Mouse (Mus musculus): ENCODE measurements around the gene Fam169b. TPM values are rescaled to one million over a fixed set of nuclear protein-coding genes. Genes with fewer than 3 reads are reported as not detected.

Fam169b gene
- polyA plus RNA-seq, 1 experiment from 2014 or later, result 0.49 TPM

GRCm38 (mm10) chr7:68345963-68346362, 72.3 kb downstream of the Fam169b start:
- Histone ChIP-seq H3K27me3 (no peaks in the 10 kb centered on the region), H3K4me1 (no peaks in the 10 kb centered on the region), H3K4me3 (replicated peaks) (no peak overlapping the region), H3K9ac (no peak overlapping the region), H3K36me3 (replicated peaks) (no peaks in the 10 kb centered on the region), H3K4me2 (no peak overlapping the region), H3K27ac (no peak overlapping the region), H3K9me3 (no peaks in the 10 kb centered on the region)
- WGBS, result 82% methylated on average over 10 of the region's 10 CpGs
- ATAC-seq (ENCODE audit: low FRiP score), result no peak

DNA sequence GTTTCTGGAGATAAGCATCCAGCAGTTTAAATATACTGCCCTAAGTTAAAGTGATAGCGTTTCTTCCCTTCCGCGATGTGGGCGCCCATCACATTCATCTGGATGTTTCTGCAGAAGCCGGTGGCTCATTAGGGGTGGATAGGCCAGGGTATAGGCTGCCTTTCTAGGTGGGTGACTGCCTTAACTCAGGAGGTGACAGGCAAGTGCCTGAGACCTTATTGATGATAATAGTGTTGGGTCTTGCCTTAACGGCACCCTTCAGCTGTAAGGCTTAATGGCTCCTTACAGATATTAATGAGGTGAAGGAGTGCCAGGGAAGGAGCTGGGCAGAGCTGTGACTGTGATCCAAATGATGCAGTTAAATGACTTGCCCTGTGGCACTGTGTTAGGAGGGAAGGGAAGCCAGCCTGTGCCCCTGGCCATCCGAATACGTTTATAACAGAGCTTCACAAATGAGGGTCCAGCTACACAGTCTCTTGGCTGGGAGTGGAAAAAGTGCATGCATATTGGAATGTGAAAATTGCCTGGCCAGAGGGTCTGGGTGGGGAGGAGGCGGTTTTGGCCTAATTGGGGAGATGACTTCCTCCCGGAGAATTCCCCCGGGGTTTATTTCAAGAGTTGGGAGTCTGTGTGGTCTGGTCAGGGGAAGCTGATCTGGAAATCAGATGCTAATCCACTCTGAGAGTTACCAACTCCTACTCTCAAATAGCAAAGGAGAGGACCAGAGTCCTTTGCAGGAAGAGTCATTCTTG, 81.9 kb downstream of the Fam169b start:
- Histone ChIP-seq H3K27ac (no peak overlapping the region), H3K36me3 (replicated peaks) (no peaks in the 10 kb centered on the region), H3K27me3 (peaks cover 12% of the 10 kb centered on the region; the same call in 1 of the 2 replicates), H3K4me1 (no peaks in the 10 kb centered on the region; the same call in 1 of the 2 replicates), H3K9ac (no peak overlapping the region), H3K4me3 (replicated peaks) (no peak overlapping the region), H3K4me2 (no peak overlapping the region), H3K9me3 (no peaks in the 10 kb centered on the region)
- 61% methylated on average over 11 of the region's 11 CpGs for WGBS
- no peak for ATAC-seq (ENCODE audit: low FRiP score)

DNA sequence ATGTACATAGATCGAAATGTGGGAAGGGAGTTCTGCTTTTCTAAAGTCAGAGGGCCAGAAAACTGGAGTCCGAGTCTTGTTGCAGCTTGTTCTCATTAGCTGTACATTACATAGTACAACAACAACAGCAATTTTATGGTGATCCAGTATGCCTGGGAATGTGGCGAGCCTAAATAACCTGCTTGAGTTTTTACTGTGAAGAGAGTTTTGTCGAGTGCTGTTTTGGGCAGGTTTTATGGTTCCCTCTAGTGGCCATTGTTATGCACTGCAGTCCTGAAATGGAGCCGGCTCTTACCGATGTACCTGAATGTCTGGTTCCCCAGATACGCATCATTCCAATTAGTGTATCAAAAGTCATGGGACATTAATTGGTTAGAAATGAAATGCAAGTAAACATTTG, 83.8 kb downstream of the Fam169b start:
- H3K36me3 ChIP-seq (replicated peaks), result no peaks in the 10 kb centered on the region
- H3K4me1 ChIP-seq, result no peaks in the 10 kb centered on the region; the same call in 1 of the 2 replicates
- no peak overlapping the region for H3K27ac ChIP-seq
- 26% methylated on average over 7 of the region's 7 CpGs for WGBS
- no peak for ATAC-seq (ENCODE audit: low FRiP score)
- no peaks in the 10 kb centered on the region for H3K9me3 ChIP-seq
- H3K27me3 ChIP-seq, result peaks cover 12% of the 10 kb centered on the region; the same call in 1 of the 2 replicates
- no peak overlapping the region for H3K4me3 ChIP-seq (replicated peaks)
- no peak overlapping the region for H3K4me2 ChIP-seq
- no peak overlapping the region for H3K9ac ChIP-seq

DNA sequence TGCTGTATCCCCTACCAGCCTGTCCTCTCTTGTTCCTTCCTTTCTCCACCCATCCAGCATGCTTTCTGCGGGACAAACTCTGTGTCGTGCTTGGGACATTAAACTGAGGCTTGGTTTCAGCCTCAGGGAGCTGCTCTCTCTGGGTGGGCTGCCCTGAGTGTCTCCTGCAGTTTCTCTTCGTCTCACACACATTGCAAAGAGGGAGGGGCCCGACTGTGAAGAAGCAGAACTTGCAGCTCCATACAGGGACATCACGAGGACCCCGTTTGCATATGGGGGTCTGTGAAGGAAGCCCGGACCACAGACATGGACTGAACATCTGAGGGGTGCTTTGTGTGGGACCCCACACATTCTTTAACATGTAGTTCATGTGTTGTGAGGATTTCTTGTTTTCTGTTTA, 89.0 kb downstream of the Fam169b start:
- H3K9me3 ChIP-seq, result no peaks in the 10 kb centered on the region
- H3K9ac ChIP-seq, result no peak overlapping the region
- H3K4me1 ChIP-seq, result no peaks in the 10 kb centered on the region
- no peak overlapping the region for H3K4me2 ChIP-seq
- H3K36me3 ChIP-seq (replicated peaks), result no peaks in the 10 kb centered on the region
- H3K4me3 ChIP-seq (replicated peaks), result no peak overlapping the region
- peaks cover 12% of the 10 kb centered on the region; the same call in 1 of the 2 replicates for H3K27me3 ChIP-seq
- WGBS, result 77% methylated on average over 7 of the region's 7 CpGs
- no peak for ATAC-seq (ENCODE audit: low FRiP score)
- no peak overlapping the region for H3K27ac ChIP-seq

DNA sequence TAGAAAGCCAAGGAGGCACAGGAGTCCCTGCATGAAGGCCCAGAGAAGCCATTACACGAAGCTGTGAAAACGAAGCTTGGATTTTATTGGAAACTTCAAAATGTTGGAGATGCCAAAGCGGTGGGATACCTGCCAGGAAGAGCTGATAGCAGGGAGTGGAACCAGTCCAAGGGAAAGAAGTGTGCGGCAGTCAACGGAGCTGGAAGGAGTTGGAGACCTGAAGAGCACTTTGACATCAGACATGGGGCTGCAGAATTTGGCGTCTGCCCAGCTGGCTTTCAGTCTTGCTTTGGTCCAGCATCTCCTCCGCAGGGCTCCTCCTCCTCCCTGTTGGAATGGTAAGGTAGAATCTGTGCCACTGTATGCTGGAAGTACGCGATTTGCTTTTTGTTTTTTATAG, 92.1 kb downstream of the Fam169b start:
- peaks cover 13% of the 10 kb centered on the region for H3K27me3 ChIP-seq
- no peak overlapping the region for H3K9ac ChIP-seq
- ATAC-seq (ENCODE audit: low FRiP score), result no peak
- H3K4me2 ChIP-seq, result no peak overlapping the region
- no peaks in the 10 kb centered on the region for H3K9me3 ChIP-seq
- H3K4me3 ChIP-seq (replicated peaks), result no peak overlapping the region
- peaks cover 3% of the 10 kb centered on the region; the same call in 1 of the 2 replicates for H3K4me1 ChIP-seq
- no peaks in the 10 kb centered on the region for H3K36me3 ChIP-seq (replicated peaks)
- H3K27ac ChIP-seq, result no peak overlapping the region
- 84% methylated on average over 9 of the region's 9 CpGs for WGBS

GRCm38 (mm10) chr7:68368948-68369347, 95.3 kb downstream of the Fam169b start:
- Histone ChIP-seq H3K9me3 (no peaks in the 10 kb centered on the region), H3K4me2 (no peak overlapping the region), H3K27ac (no peak overlapping the region), H3K4me1 (peaks cover 3% of the 10 kb centered on the region; the same call in 1 of the 2 replicates), H3K27me3 (peaks cover 39% of the 10 kb centered on the region), H3K36me3 (replicated peaks) (no peaks in the 10 kb centered on the region), H3K4me3 (replicated peaks) (no peak overlapping the region), H3K9ac (no peak overlapping the region)
- no peak for ATAC-seq (ENCODE audit: low FRiP score)
- WGBS, result 91% methylated on average over 12 of the region's 12 CpGs

- no peaks in the 10 kb centered on the region for H3K36me3 ChIP-seq (replicated peaks)
- H3K27ac ChIP-seq, result no peak overlapping the region
Measured at GRCm38 (mm10) chr7:68369694-68370093, 96.1 kb downstream of the Fam169b start.

GRCm38 (mm10) chr7:68374109-68374857, 100.6 kb downstream of the Fam169b start:
- Histone ChIP-seq H3K4me3 (replicated peaks) (peak overlapping the region; percentile 22; the same call in 1 of the 2 replicates), H3K27ac (no peak overlapping the region), H3K4me1 (peaks cover 7% of the 10 kb centered on the region), H3K27me3 (peaks cover 27% of the 10 kb centered on the region), H3K9me3 (no peaks in the 10 kb centered on the region), H3K4me2 (peak overlapping the region; percentile 47), H3K36me3 (replicated peaks) (no peaks in the 10 kb centered on the region), H3K9ac (peak overlapping the region; percentile 40; the same call in 1 of the 2 replicates)
- 19% methylated on average over 16 of the region's 16 CpGs for WGBS
- ATAC-seq (ENCODE audit: low FRiP score), result peak; percentile 47; the same call in 1 of the 2 replicates

More at GRCm38 (mm10) chr7:68369694-68370093, 96.1 kb downstream of the Fam169b start:
- ATAC-seq (ENCODE audit: low FRiP score), result peak; percentile 59; the same call in 1 of the 2 replicates
- Histone ChIP-seq H3K4me1 (peaks cover 7% of the 10 kb centered on the region), H3K9me3 (no peaks in the 10 kb centered on the region), H3K27me3 (peaks cover 39% of the 10 kb centered on the region), H3K4me3 (replicated peaks) (peak overlapping the region; percentile 30), H3K9ac (no peak overlapping the region), H3K4me2 (peak overlapping the region; percentile 56)
- WGBS, result 3% methylated on average over 12 of the region's 13 CpGs

DNA sequence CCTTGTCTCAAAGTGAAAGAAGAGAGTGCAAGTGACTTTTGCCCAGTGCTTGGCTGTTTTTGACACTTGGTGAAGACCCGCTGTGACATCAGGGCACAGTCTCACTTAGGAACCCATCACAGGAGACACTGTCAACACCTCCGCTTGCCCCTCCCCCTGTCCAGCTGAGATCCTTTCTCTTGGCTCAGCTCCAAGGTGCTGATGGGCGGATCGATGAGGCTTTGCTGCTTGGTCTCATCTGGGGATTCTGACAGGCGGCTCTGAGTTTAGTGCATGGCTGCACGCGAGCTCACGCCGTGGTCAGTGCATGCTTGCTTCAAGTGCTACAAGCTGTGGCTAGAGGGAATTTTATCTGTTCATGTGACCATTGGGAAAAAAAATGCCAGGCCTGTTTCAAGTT, 108.5 kb downstream of the Fam169b start:
- H3K9me3 ChIP-seq, result no peaks in the 10 kb centered on the region
- peaks cover 8% of the 10 kb centered on the region for H3K4me1 ChIP-seq
- H3K4me2 ChIP-seq, result no peak overlapping the region
- H3K36me3 ChIP-seq (replicated peaks), result no peaks in the 10 kb centered on the region
- 37% methylated on average over 9 of the region's 9 CpGs for WGBS
- H3K4me3 ChIP-seq (replicated peaks), result no peak overlapping the region
- H3K9ac ChIP-seq, result no peak overlapping the region
- H3K27ac ChIP-seq, result no peak overlapping the region
- H3K27me3 ChIP-seq, result no peaks in the 10 kb centered on the region; the same call in 1 of the 2 replicates
- ATAC-seq (ENCODE audit: low FRiP score), result peak; percentile 57; the same call in 1 of the 2 replicates

DNA sequence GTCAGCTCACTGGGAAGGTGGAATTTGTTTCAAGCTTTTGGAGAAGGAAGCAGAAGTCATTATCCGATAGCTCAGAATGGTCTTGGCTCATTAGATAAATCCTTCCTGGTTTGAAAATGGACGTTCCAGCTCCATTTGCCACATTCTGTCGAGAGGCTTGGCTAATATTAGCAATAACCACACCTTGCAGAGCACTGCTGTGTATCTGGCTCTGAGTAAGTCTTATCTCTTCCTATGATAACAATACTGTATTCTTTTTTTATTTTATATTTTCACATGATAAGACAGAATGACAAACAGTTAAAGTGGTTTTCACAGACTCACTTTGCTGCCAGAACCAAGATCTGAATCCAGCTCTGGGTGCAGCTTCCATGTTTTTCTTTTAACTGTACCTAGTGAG, 113.1 kb downstream of the Fam169b start:
- 89% methylated on average over 3 of the region's 3 CpGs for WGBS
- Histone ChIP-seq H3K27me3 (no peaks in the 10 kb centered on the region), H3K4me2 (no peak overlapping the region), H3K36me3 (replicated peaks) (no peaks in the 10 kb centered on the region), H3K9ac (no peak overlapping the region), H3K9me3 (no peaks in the 10 kb centered on the region), H3K27ac (no peak overlapping the region), H3K4me1 (peaks cover 8% of the 10 kb centered on the region), H3K4me3 (replicated peaks) (no peak overlapping the region)
- ATAC-seq (ENCODE audit: low FRiP score), result no peak

- Histone ChIP-seq H3K9me3 (no peaks in the 10 kb centered on the region), H3K36me3 (replicated peaks) (no peaks in the 10 kb centered on the region), H3K4me2 (no peak overlapping the region), H3K27ac (no peak overlapping the region), H3K4me3 (replicated peaks) (no peak overlapping the region), H3K9ac (no peak overlapping the region), H3K27me3 (no peaks in the 10 kb centered on the region), H3K4me1 (peaks cover 10% of the 10 kb centered on the region; the same call in 1 of the 2 replicates)
- ATAC-seq (ENCODE audit: low FRiP score), result no peak
- 26% methylated on average over 6 of the region's 6 CpGs for WGBS
Measured at GRCm38 (mm10) chr7:68395707-68396333, 122.2 kb downstream of the Fam169b start.

DNA sequence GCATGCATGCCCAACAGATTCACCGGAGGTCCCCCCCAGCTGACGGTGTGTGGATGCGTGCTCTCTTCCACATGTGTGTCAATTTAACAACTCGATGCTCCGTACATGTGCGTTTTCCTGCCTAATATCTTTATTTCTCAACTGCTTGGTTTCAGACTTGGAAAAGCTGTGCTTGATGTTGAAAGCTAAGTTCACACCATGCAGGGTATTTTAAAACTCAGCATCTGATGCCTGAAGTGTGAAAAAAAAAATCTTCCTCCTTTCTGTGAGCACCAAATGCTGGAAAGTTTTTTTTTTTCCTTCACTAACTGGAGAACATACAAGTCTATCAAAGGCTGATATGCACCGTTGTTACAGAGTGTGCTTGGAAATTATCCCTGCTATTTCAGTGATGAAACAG, 126.9 kb downstream of the Fam169b start:
- Histone ChIP-seq H3K27ac (no peak overlapping the region), H3K27me3 (no peaks in the 10 kb centered on the region), H3K9ac (no peak overlapping the region), H3K9me3 (no peaks in the 10 kb centered on the region), H3K4me1 (peaks cover 6% of the 10 kb centered on the region; the same call in 1 of the 2 replicates), H3K4me2 (no peak overlapping the region), H3K4me3 (replicated peaks) (no peak overlapping the region), H3K36me3 (replicated peaks) (no peaks in the 10 kb centered on the region)
- 95% methylated on average over 7 of the region's 7 CpGs for WGBS
- no peak for ATAC-seq (ENCODE audit: low FRiP score)
